Mouse (Mus musculus): ENCODE data around the gene Dgat2. TPM values are rescaled to one million over a fixed set of nuclear protein-coding genes. Genes with fewer than 3 reads are reported as not detected.

Gene Dgat2
- polyA plus RNA-seq, 1 experiment from 2014 or later = 103 TPM

DNA sequence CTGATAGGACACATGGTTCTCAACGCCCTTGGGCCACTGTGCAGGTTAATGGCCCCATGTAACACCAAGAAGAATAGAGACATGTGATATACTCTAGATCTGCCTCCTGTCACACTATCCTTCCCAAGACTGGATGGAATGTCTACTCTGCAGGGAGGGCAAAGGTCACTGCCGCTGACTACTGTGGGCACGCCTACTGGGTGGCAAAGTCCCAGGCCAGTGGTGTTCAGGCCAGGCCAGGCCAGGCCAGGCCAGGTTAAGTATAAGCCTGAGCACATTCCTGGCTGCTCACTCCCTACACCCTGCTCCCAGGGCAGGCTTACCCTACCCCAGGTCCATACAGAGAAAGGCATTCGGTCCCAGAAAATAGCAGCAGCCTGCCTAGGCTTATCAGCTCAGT, 21.0 kb downstream of the Dgat2 start:
- no peak overlapping the region for H3K27ac ChIP-seq (ENCODE audit: low read length)
- ATAC-seq (ENCODE audit: insufficient read depth, low FRiP score) = peak; percentile 55
- WGBS = 31% methylated on average over 4 of the region's 4 CpGs

DNA sequence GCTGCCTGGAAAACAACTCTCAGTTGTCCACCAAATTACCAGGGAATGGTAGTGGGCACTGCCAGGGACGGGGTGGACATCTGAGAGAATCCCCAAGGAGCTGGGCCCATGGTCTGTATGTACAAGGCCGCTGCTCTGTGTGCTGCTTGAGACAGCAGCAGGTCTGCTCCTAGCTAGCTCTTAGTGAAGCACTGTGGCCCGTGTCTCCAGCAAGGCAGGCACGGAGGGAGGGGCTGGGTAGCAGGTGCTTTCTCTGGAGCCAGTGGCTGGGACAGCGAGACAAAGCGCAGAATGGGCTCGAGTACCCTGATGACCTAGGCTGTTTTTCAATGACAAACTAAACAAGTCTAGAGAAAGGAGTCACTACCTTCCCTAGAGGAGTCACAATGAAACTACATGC, 21.5 kb downstream of the Dgat2 start:
- Histone ChIP-seq H3K4me3 (replicated peaks; ENCODE audit: low read length) (no peak overlapping the region), H3K4me1 (ENCODE audit: control insufficient read depth, insufficient read depth, low read length) (peaks cover 34% of the 10 kb centered on the region), H3K36me3 (ENCODE audit: control insufficient read depth, insufficient read depth, low read length) (no peaks in the 10 kb centered on the region), H3K9ac (ENCODE audit: low read length) (no peak overlapping the region), H3K27ac (ENCODE audit: low read length) (no peak overlapping the region), H3K4me2 (ENCODE audit: low read depth, low read length) (no peak overlapping the region), H3K27me3 (ENCODE audit: control insufficient read depth, insufficient read depth, low read length) (no peaks in the 10 kb centered on the region), H3K9me3 (replicated peaks; ENCODE audit: control insufficient read depth, low read length) (no peaks in the 10 kb centered on the region)
- ATAC-seq (ENCODE audit: insufficient read depth, low FRiP score) = no peak
- 80% methylated on average over 7 of the region's 7 CpGs for WGBS

More for the DNA sequence above, 21.0 kb downstream of the Dgat2 start:
- no peaks in the 10 kb centered on the region for H3K27me3 ChIP-seq (ENCODE audit: control insufficient read depth, insufficient read depth, low read length)
- no peak overlapping the region for H3K4me2 ChIP-seq (ENCODE audit: low read depth, low read length)
- no peak overlapping the region for H3K4me3 ChIP-seq (replicated peaks; ENCODE audit: low read length)
- peaks cover 30% of the 10 kb centered on the region for H3K4me1 ChIP-seq (ENCODE audit: control insufficient read depth, insufficient read depth, low read length)
- no peaks in the 10 kb centered on the region for H3K36me3 ChIP-seq (ENCODE audit: control insufficient read depth, insufficient read depth, low read length)
- H3K9me3 ChIP-seq (replicated peaks; ENCODE audit: control insufficient read depth, low read length) = no peaks in the 10 kb centered on the region
- no peak overlapping the region for H3K9ac ChIP-seq (ENCODE audit: low read length)

DNA sequence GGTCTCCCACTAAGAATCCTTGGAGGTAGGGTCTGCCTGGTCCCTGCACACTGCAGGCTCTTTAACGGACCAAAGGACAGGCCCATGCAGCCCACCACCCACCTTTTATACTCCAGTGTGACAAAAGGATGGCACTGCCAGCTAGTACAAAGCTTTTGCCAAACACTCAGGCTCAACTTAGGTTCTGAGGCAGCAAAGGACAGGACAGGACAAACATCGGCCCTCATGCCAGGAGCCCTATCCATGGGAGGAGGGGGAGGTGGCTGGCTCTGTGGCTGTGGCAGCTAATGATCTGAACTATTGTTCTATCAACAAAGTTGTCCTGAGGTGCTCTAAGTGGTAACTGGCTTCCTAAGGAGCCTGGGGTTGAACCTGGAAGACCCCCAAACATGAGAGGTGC, 23.1 kb downstream of the Dgat2 start:
- Histone ChIP-seq H3K4me1 (ENCODE audit: control insufficient read depth, insufficient read depth, low read length) (peaks cover 36% of the 10 kb centered on the region), H3K9me3 (replicated peaks; ENCODE audit: control insufficient read depth, low read length) (no peaks in the 10 kb centered on the region), H3K27me3 (ENCODE audit: control insufficient read depth, insufficient read depth, low read length) (no peaks in the 10 kb centered on the region), H3K27ac (ENCODE audit: low read length) (no peak overlapping the region), H3K4me2 (ENCODE audit: low read depth, low read length) (no peak overlapping the region), H3K36me3 (ENCODE audit: control insufficient read depth, insufficient read depth, low read length) (no peaks in the 10 kb centered on the region), H3K4me3 (replicated peaks; ENCODE audit: low read length) (no peak overlapping the region), H3K9ac (ENCODE audit: low read length) (no peak overlapping the region)
- 86% methylated on average over 2 of the region's 2 CpGs for WGBS
- ATAC-seq (ENCODE audit: insufficient read depth, low FRiP score) = no peak

DNA sequence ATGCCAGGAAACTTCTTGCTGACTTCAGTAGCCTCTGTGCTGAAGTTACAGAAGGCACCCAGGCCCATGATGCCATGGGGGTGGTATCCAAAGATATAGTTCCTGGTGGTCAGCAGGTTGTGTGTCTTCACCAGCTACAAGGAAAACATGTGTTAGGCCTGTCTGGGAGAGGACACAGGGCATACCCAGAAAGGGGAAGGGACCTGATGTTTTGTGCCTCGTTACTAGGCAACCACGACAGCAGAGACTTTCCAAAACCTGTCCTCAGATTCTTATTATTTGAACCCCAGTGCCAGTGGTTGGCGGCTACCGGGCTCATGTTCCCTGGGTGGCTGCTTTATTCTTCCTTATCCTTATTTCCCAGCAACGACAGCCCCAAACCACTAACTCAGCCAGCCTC, 23.6 kb downstream of the Dgat2 start:
- H3K27me3 ChIP-seq (ENCODE audit: control insufficient read depth, insufficient read depth, low read length) = no peaks in the 10 kb centered on the region
- H3K4me1 ChIP-seq (ENCODE audit: control insufficient read depth, insufficient read depth, low read length) = peaks cover 36% of the 10 kb centered on the region
- no peak for ATAC-seq (ENCODE audit: insufficient read depth, low FRiP score)
- no peaks in the 10 kb centered on the region for H3K9me3 ChIP-seq (replicated peaks; ENCODE audit: control insufficient read depth, low read length)
- H3K36me3 ChIP-seq (ENCODE audit: control insufficient read depth, insufficient read depth, low read length) = no peaks in the 10 kb centered on the region
- H3K27ac ChIP-seq (ENCODE audit: low read length) = no peak overlapping the region
- no peak overlapping the region for H3K4me2 ChIP-seq (ENCODE audit: low read depth, low read length)
- no peak overlapping the region for H3K4me3 ChIP-seq (replicated peaks; ENCODE audit: low read length)
- WGBS = 73% methylated on average over 5 of the region's 5 CpGs
- no peak overlapping the region for H3K9ac ChIP-seq (ENCODE audit: low read length)

DNA sequence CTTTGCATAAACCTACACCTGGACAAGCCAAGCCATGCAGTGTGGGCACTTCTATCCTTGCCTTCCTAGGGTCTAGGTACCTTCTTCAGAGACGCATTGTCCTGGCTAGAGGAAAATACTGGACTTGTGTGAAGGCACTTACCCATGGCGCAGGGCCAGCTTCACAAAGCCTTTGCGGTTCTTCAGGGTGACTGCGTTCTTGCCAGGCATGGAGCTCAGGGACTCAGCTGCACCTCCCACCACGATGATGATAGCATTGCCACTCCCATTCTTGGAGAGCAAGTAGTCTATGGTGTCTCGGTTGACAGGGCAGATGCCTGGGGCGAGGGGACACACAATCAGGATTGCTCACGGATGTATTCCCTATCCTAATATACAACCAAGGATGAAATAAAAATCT, 24.5 kb downstream of the Dgat2 start:
- Histone ChIP-seq H3K4me2 (ENCODE audit: low read depth, low read length) (no peak overlapping the region), H3K4me3 (replicated peaks; ENCODE audit: low read length) (no peak overlapping the region), H3K27ac (ENCODE audit: low read length) (no peak overlapping the region), H3K9me3 (replicated peaks; ENCODE audit: control insufficient read depth, low read length) (no peaks in the 10 kb centered on the region), H3K4me1 (ENCODE audit: control insufficient read depth, insufficient read depth, low read length) (peaks cover 28% of the 10 kb centered on the region), H3K36me3 (ENCODE audit: control insufficient read depth, insufficient read depth, low read length) (no peaks in the 10 kb centered on the region), H3K27me3 (ENCODE audit: control insufficient read depth, insufficient read depth, low read length) (no peaks in the 10 kb centered on the region), H3K9ac (ENCODE audit: low read length) (no peak overlapping the region)
- 85% methylated on average over 8 of the region's 8 CpGs for WGBS
- ATAC-seq (ENCODE audit: insufficient read depth, low FRiP score) = no peak

DNA sequence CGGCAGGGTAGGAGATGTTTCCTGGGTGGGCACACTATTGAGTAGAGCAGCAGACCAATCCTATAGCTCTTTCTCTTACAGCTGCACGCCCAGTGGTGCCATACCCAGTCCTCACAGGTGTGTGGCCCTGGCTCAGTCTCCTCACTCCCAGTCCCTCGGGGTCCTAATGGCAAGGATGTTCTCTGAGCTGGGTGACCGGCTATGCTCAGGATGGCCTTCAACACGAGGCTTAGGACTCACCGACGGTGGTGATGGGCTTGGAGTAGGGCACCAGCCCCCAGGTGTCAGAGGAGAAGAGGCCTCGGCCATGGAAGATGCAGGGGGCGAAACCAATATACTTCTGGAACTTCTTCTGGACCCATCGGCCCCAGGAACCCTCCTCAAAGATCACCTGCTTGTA, 25.8 kb downstream of the Dgat2 start:
- no peak overlapping the region for H3K27ac ChIP-seq (ENCODE audit: low read length)
- no peak overlapping the region for H3K4me3 ChIP-seq (replicated peaks; ENCODE audit: low read length)
- H3K9me3 ChIP-seq (replicated peaks; ENCODE audit: control insufficient read depth, low read length) = no peaks in the 10 kb centered on the region
- no peak overlapping the region for H3K9ac ChIP-seq (ENCODE audit: low read length)
- no peak for ATAC-seq (ENCODE audit: insufficient read depth, low FRiP score)
- WGBS = 84% methylated on average over 10 of the region's 10 CpGs
- peaks cover 22% of the 10 kb centered on the region for H3K4me1 ChIP-seq (ENCODE audit: control insufficient read depth, insufficient read depth, low read length)
- no peaks in the 10 kb centered on the region for H3K27me3 ChIP-seq (ENCODE audit: control insufficient read depth, insufficient read depth, low read length)
- no peaks in the 10 kb centered on the region for H3K36me3 ChIP-seq (ENCODE audit: control insufficient read depth, insufficient read depth, low read length)
- no peak overlapping the region for H3K4me2 ChIP-seq (ENCODE audit: low read depth, low read length)

DNA sequence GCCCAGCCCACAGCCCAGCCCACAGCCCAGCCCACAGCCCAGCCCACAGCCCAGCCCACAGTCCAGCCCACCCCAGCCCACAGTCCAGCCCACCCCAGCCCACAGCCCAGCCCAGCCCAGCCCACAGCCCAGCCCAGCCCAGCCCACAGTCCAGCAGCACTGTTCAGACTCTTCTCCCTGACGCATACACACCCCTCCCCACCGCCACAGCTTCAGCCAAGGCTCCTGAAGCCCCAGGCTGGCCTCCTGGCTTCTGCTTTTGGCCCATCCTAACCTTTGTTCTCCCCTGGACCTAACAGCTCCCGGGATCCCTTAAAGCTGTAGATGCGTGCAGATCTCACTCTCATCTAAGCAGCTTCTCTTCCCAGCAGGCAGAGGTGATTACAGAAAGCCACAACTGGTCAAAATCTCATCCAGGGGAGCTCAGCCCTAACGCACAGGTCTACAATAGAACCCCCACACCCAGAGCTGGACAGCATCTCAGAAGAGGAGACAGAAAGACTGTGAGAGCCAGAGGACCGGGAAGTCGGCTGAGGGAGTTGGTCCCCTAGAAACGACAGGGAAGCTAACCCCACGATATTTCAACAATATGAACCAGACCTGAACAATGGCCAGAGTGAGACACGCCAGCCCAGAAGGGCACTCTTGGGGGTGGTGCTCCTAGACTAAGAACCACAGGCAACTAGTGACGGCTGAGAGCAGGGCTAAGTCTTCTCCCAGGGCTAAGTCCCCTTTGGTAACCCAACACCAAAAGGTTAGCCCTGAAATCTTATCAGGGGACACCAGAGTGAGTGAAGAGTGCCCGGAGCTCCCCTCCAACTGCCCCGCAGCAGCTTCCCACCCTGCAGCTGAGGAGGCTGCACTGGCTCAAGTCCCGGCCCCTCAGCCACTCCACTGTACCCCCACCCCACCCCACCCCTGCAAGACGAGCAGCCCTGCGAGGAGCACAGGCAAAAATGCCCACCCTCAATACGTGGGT, 26.9 kb downstream of the Dgat2 start:
- H3K27ac ChIP-seq (ENCODE audit: low read length) = peak overlapping the region; percentile 72
- H3K27me3 ChIP-seq (ENCODE audit: control insufficient read depth, insufficient read depth, low read length) = no peaks in the 10 kb centered on the region
- H3K4me2 ChIP-seq (ENCODE audit: low read depth, low read length) = peak overlapping the region; percentile 53
- no peaks in the 10 kb centered on the region for H3K36me3 ChIP-seq (ENCODE audit: control insufficient read depth, insufficient read depth, low read length)
- H3K9ac ChIP-seq (ENCODE audit: low read length) = peak overlapping the region; percentile 59
- H3K9me3 ChIP-seq (replicated peaks; ENCODE audit: control insufficient read depth, low read length) = no peaks in the 10 kb centered on the region
- peaks cover 15% of the 10 kb centered on the region for H3K4me1 ChIP-seq (ENCODE audit: control insufficient read depth, insufficient read depth, low read length)
- H3K4me3 ChIP-seq (replicated peaks; ENCODE audit: low read length) = peak overlapping the region; percentile 23
- ATAC-seq (ENCODE audit: insufficient read depth, low FRiP score) = peak; percentile 79
- WGBS = 11% methylated on average over 17 of the region's 17 CpGs

DNA sequence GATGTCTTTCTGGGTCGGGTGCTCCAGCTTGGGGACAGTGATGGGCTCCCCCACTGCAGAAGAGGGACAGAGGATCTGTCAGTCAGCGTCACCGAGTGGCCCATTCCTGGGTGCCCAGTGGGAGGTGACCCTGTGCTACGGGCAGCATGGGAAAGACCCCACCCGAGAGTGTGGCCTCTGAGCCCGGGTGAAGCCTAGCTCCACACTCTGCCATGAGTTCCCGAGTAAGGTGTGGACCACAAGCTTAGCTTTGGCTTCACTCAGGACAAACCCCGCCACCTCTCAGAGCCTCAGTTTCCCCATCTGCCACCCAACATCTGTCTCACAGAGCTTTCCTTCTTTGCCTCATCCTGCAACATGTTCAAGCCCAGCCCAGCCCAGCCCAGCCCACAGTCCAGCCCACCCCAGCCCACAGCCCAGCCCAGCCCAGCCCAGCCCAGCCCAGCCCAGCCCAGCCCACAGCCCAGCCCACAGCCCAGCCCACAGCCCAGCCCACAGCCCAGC, 27.8 kb downstream of the Dgat2 start:
- H3K4me3 ChIP-seq (replicated peaks; ENCODE audit: low read length) = no peak overlapping the region
- H3K9me3 ChIP-seq (replicated peaks; ENCODE audit: control insufficient read depth, low read length) = no peaks in the 10 kb centered on the region
- H3K9ac ChIP-seq (ENCODE audit: low read length) = no peak overlapping the region
- 45% methylated on average over 8 of the region's 8 CpGs for WGBS
- no peaks in the 10 kb centered on the region for H3K27me3 ChIP-seq (ENCODE audit: control insufficient read depth, insufficient read depth, low read length)
- H3K36me3 ChIP-seq (ENCODE audit: control insufficient read depth, insufficient read depth, low read length) = no peaks in the 10 kb centered on the region
- no peak overlapping the region for H3K27ac ChIP-seq (ENCODE audit: low read length)
- ATAC-seq (ENCODE audit: insufficient read depth, low FRiP score) = peak; percentile 21; the same call in 1 of the 2 replicates
- no peak overlapping the region for H3K4me2 ChIP-seq (ENCODE audit: low read depth, low read length)
- H3K4me1 ChIP-seq (ENCODE audit: control insufficient read depth, insufficient read depth, low read length) = peaks cover 15% of the 10 kb centered on the region

DNA sequence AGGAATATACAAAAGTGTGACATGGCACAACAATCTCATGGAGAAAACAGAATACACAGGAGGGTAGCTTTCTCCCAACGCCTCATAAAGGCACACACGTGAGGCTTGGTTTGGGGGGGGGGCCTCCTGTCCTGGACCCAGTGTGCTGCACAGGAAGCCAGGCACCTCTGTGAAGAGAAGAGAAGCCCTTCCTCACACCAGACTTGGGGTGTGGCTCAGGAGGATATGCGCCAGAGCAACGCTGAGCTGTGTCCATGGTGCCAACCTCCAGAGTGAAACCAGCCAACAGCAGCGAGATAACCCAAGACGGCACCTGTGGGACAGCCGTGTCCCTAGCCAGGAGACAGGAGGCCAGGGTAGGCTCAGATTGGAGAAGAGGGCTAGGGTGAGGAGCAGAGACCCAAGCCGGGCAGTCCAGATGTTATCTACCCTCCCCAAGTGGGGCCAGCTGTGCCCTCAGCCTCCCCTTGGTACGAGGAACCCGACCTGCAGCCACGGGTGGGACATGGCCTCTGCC, 28.8 kb downstream of the Dgat2 start:
- Histone ChIP-seq H3K9me3 (replicated peaks; ENCODE audit: control insufficient read depth, low read length) (no peaks in the 10 kb centered on the region), H3K4me2 (ENCODE audit: low read depth, low read length) (no peak overlapping the region), H3K27ac (ENCODE audit: low read length) (no peak overlapping the region), H3K27me3 (ENCODE audit: control insufficient read depth, insufficient read depth, low read length) (no peaks in the 10 kb centered on the region), H3K4me1 (ENCODE audit: control insufficient read depth, insufficient read depth, low read length) (peaks cover 15% of the 10 kb centered on the region), H3K36me3 (ENCODE audit: control insufficient read depth, insufficient read depth, low read length) (no peaks in the 10 kb centered on the region), H3K9ac (ENCODE audit: low read length) (no peak overlapping the region), H3K4me3 (replicated peaks; ENCODE audit: low read length) (no peak overlapping the region)
- 80% methylated on average over 11 of the region's 11 CpGs for WGBS
- no peak for ATAC-seq (ENCODE audit: insufficient read depth, low FRiP score)
